Mouse (Mus musculus): ENCODE results near the gene Hnrnpa0.
"Not testable (repeated sequence)": the region's sequence is repeated elsewhere in the genome, so short reads cannot be mapped to it uniquely, and the experiment has no call there.

Gene Hnrnpa0

DNA sequence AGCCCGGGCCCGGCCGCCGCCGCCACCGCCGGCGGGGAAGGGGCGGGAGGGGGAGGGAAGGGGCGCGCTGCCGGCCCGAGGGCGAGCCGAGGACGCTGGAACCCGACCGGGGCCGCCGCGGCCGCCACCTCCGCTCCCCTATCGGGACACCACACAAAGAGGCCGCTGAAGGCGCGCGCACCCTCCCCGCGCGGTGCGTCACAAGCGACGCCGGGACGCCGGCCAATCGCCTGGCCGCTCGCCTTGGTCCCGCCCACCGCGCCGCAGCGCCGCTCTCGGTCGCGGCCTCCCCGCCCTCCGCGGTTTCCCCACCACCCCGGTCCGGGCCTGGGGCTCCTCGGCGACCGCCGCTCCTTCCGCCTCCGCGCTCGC, at the start of gene Hnrnpa0:
Gene Hnrnpa0, minus strand, starts transcription at position 161 of the 372 bp plus-strand sequence.
- DNase-seq (ENCODE audit: extremely low read depth, low read depth) = peak; percentile 73

- no peak for DNase-seq (ENCODE audit: extremely low read depth, low read depth)
Observed at GRCm38 (mm10) chr13:58177511-58178208, 49.3 kb upstream of the Hnrnpa0 start.

- DNase-seq (ENCODE audit: extremely low read depth, low read depth) = no peak
Observed at GRCm38 (mm10) chr13:58176105-58176504, 47.7 kb upstream of the Hnrnpa0 start.

DNA sequence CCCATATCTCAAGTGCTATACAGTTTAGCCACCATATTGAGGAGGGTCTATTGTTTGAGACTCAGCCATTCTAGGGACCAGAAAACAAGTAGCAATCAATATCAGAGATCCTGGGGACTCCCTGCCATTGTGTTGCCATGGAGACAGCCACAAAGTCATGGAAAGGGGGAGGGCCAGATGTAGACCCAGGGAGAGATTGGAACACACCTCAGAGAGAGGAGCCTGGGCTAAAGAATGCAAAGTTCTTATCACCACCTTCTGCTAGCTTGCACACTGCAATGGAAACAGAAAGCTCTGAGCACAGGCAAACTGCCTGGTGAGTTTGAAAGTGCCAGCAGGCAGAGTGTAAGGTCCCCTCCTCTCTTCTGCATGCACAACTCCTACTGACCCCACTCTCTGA, 39.8 kb upstream of the Hnrnpa0 start:
- no peak for DNase-seq (ENCODE audit: extremely low read depth, low read depth)

GRCm38 (mm10) chr13:58163343-58163742, 35.0 kb upstream of the Hnrnpa0 start:
- DNase-seq (ENCODE audit: extremely low read depth, low read depth) = no peak

- DNase-seq (ENCODE audit: extremely low read depth, low read depth) = no peak
Observed at GRCm38 (mm10) chr13:58160761-58161160, 32.4 kb upstream of the Hnrnpa0 start.

GRCm38 (mm10) chr13:58158099-58158912, 29.9 kb upstream of the Hnrnpa0 start:
- peak; percentile 93 for DNase-seq (ENCODE audit: extremely low read depth, low read depth)

DNA sequence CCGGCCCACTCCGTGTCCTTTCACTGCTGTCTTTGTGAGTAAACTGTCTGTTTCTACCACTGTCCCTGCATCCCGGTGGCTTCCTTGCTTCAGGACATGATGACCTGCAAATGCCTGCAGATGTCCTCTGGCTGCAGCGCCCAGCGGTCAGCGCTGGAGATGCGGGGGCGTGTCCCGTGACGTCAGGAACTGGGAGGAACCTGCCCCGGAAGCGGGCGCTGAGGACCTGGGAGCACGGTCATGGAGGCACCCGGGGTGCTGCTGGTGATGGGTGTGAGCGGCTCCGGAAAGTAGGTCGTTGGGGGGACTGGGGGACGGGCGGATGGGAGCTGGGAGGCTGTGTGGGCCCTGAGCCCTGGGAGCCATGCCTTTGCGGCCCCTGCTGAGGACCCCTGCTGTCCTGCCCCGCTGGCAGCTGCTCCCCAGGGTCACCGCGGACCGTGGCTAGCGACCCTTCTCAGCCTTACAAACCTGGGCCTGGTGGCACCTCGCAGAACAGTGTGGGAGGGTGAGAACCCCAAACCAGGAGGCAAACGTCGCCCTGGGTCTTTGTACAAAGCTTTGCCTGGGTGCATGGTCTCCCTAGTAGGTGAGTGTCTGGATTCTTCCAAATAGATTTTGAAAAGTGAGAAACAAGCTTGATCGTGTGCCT, 29.2 kb upstream of the Hnrnpa0 start, which contains the start of gene Idnk:
Gene Idnk, plus strand, starts transcription at position 203 of the 652 bp plus-strand sequence.
- peak; percentile 58 for DNase-seq (ENCODE audit: extremely low read depth, low read depth)

DNA sequence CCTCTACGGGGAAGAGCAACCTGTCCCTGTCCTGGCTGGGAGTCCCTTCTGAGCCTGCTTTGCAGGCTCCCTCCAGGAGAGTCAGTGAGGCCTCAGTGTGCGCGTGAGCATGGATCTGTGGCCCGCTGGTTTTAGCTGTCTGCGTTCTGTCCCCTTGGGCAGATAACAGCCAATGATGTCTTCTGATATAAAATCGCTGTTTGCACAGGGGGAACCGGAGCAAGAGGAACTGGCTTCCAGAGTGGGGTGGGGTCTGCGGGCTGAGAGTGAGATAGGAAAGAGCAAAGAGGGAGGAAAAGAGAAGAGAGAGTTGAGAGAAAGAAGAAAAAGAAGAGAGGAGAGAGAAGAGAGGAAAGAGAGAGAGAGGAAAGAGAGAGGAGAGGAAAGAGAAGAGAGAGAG, 28.7 kb upstream of the Hnrnpa0 start:
- peak; percentile 57 for DNase-seq (ENCODE audit: extremely low read depth, low read depth)

- peak; percentile 59 for DNase-seq (ENCODE audit: extremely low read depth, low read depth)
Observed at GRCm38 (mm10) chr13:58156031-58156430, 27.7 kb upstream of the Hnrnpa0 start.

DNA sequence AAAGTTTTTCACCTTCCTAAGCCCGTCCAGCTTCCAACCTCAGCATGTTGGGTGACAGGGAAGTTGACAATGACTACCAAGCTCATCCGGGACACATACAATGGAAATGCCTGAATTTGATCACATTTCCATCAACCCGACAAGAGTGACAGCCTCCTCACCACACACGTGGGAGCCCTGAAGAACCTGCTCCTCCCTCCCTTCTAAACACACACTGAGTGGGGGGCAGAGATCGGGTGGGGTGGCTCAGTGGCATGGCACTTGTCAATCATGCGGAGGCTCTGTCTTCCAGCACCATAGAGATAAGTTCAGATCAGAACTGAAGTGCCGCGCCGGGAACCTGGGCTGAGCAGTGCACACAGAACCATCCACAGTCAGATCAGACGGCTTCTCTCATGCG, 22.1 kb upstream of the Hnrnpa0 start:
- DNase-seq (ENCODE audit: extremely low read depth, low read depth) = peak; percentile 42

- peak; percentile 43 for DNase-seq (ENCODE audit: extremely low read depth, low read depth)
Observed at GRCm38 (mm10) chr13:58149629-58150028, 21.3 kb upstream of the Hnrnpa0 start.

DNA sequence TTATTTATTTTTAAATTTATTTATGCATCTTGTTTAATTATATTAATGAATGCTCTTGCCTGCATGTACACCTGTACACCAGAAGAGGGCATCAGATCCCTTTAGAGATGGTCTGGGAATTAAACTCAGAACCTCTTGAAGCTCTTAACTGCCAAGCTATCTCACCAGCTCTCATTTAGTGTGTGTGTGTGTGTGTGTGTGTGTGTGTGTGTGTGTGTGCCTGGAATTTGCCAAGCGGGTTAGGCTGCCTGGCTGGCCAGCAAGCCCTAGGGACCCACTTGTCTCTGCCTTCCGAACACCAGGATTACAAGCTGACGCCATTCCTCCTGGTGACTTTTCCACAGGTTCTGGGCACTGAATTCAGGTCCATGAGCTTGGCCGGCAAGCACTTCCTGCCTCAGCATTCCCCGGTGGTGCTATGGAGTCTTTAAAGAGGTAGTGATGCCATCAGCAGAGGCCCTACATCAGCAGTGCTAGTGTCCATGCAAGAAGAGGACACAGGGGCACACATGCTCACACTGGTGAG, 20.7 kb upstream of the Hnrnpa0 start:
- DNase-seq (ENCODE audit: extremely low read depth, low read depth) = peak; percentile 78

- peak; percentile 95 for DNase-seq (ENCODE audit: extremely low read depth, low read depth)
Observed at GRCm38 (mm10) chr13:58148256-58148831, 20.0 kb upstream of the Hnrnpa0 start.

- no peak for DNase-seq (ENCODE audit: extremely low read depth, low read depth)
Observed at GRCm38 (mm10) chr13:58147760-58148159, 19.4 kb upstream of the Hnrnpa0 start.

GRCm38 (mm10) chr13:58146603-58147002, 18.2 kb upstream of the Hnrnpa0 start:
- not testable (repeated sequence) for DNase-seq (ENCODE audit: extremely low read depth, low read depth)

DNA sequence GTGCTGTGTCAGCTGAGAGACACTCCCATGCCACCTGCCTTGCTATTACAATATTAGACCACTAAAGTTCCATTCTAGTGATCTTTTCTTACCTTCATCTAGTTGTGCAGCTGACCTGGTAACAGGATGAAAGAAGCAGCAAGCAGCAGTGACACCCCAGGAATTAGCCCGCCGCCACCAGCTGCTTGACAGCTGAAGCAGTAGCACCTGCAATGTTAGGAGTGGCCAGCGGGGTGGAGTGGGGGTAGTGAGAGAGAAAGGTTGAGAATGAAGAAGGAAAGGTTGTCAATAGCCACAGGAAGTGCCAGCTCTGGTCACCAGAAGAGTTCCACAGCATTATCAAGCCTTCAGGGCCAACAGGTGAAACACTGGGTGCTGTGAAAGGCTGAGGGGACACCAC, 3.3 kb upstream of the Hnrnpa0 start:
- DNase-seq (ENCODE audit: extremely low read depth, low read depth) = no peak

- peak; percentile 53 for DNase-seq (ENCODE audit: extremely low read depth, low read depth)
Observed at GRCm38 (mm10) chr13:58129687-58130246, 1.4 kb upstream of the Hnrnpa0 start.

DNA sequence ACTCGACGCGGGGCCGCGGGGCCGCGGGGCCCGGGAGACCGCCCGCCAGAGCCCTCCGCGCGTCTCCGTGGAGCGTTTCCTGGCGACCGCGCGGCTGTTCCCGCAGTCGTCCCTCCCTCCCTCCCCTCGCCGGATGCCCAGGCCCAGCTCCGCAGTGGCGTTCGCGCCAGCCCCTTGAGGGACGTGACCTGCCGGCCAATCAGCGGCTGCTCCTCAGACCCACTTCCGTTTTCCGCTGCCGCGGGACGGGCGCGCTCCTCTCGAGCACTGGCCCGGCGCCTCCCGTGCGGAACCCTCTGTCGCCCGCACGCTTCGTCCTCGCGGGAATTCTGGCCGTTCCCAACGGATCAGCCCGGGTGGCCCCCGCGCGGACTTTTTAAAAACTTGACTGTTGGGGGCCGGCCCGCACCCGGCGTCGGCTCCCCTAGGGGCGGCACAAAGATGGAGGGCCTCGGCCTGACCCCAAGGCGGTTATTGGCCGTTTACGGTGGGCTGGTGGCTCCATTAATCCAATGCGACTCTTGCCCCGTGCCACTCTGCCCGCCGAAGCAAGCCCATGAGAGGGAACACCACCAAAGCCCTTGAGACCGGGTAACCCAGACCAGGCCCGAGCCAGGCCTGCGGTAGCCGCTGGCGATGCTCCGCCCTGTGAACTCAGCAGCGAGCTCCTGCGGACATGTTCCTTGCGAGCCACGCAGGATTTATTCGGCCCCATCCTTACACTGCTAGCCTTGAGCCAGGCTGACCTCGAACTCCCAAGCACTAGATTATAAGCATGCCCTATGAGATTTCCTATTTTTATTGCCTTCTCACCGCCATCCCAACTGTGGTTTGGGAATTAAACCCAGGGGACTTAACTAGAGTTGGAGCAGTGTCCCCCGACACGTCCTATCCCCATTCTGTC, 664 bp upstream of the Hnrnpa0 start:
- peak; percentile 91 for DNase-seq (ENCODE audit: extremely low read depth, low read depth)

DNA sequence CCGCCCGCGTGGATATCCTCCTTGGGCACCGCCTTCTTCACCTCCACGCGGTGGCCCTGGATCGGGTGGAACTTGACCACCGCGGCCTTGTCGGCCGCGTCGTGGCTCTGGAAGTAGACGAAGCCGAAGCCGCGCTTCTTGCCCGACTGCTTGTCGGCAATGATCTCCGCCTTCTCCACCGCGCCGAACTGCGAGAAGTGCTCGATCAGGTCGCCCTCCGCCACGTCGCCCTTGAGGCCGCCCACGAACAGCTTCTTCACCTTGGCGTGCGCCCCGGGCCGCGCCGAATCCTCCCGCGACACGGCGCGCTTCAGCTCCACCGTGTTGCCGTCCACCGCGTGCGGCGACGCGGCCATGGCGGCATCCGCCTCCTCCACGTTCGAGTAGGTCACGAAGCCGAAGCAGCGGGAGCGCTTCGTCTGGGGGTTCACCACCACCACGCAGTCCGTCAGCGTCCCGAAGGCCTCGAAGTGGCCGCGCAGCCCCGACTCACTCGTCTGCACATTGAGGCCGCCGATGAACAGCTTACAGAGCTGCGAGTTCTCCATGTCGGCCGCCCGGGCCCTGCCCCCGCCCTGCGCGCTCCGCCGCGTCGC, 492 bp downstream of the Hnrnpa0 start:
- DNase-seq (ENCODE audit: extremely low read depth, low read depth) = peak; percentile 28

Measured in MEL-GATA-1-ER (cell line).